Mouse (Mus musculus) kidney, embryonic 14.5 days (tissue): ENCODE data around the gene Gbp6. TPM values are rescaled to one million over a fixed set of nuclear protein-coding genes. Genes with fewer than 3 reads are reported as not detected.
A peak's percentile ranks its signal among the peaks of the same experiment; 100 is the strongest.
"Not testable (repeated sequence)": the region's sequence is repeated elsewhere in the genome, so short reads cannot be mapped to it uniquely, and the experiment has no call there.

Source experiments
- ATAC-seq: fragments of 200-750 bp; cut with Nextera tagmentation; 2 replicates; pipeline ENCODE4 v1.8.0; 2017; ENCODE audit warnings: moderate number of reproducible peaks, mild to moderate bottlenecking, moderate TSS enrichment, moderate library complexity; ENCODE audit not compliant: low FRiP score, low TSS enrichment
- H3K27ac ChIP-seq: fragments of 300-500 bp; sonication (generic); 2 replicates; pipeline ENCODE4 v1.5.1; 2014; ENCODE audit warnings: low read depth, mild to moderate bottlenecking, low read length, moderate library complexity, mixed read lengths
- H3K27me3 ChIP-seq: fragments of 300-500 bp; sonication (generic); 2 replicates; pipeline ENCODE4 v1.6.1; 2014; ENCODE audit warnings: mild to moderate bottlenecking, low read length; ENCODE audit not compliant: control insufficient read depth, insufficient read depth
- H3K36me3 ChIP-seq: fragments of 300-500 bp; sonication (generic); 2 replicates; pipeline ENCODE4 v1.6.1; 2014; ENCODE audit warnings: low read length, mixed read lengths; ENCODE audit not compliant: control insufficient read depth, insufficient read depth
- H3K4me1 ChIP-seq: fragments of 300-500 bp; sonication (generic); 2 replicates; pipeline ENCODE4 v1.6.1; 2014; ENCODE audit warnings: low read length, mixed read lengths; ENCODE audit not compliant: control insufficient read depth, insufficient read depth
- H3K4me2 ChIP-seq: fragments of 300-500 bp; sonication (generic); replicated peaks from 2 replicates; pipeline ENCODE4 v1.6.1; 2014; ENCODE audit warnings: low read depth, mild to moderate bottlenecking, low read length
- H3K4me3 ChIP-seq: fragments of 300-500 bp; sonication (generic); 2 replicates; pipeline ENCODE4 v1.5.1; 2014; ENCODE audit warnings: mild to moderate bottlenecking, low read length
- H3K9ac ChIP-seq: fragments of 300-500 bp; sonication (generic); 2 replicates; pipeline ENCODE4 v1.6.1; 2014; ENCODE audit warnings: low read depth, mild to moderate bottlenecking, low read length, moderate library complexity
- H3K9me3 ChIP-seq: fragments of 300-500 bp; sonication (generic); 2 replicates; pipeline ENCODE4 v1.6.1; 2016; ENCODE audit warnings: low read length; ENCODE audit not compliant: control insufficient read depth
- WGBS: fragments of 180-500 bp; shearing (Covaris S2); extraction: QIAGEN DNeasy Blood & Tissue Kit; methylation state at CpG from one replicate; pipeline ENCODE4 v1.1.7; 2014; 5-methylcytosine and 5-hydroxymethylcytosine counted together
- polyA plus RNA-seq: library from polyadenylated mRNA; unstranded; fragments of >200 nt; fragmentation: Nextera tagmentation; extraction: Ambion mirVana; gene quantifications from 2 replicates; pipeline ENCODE4 v1.2.1, GENCODE M21; 2014

Gbp6 gene
- 0.26 and 0.27 TPM in 2 replicates for polyA plus RNA-seq

GRCm38 (mm10) chr5:105293226-105294165 lies at the start of gene Gbp6, which contains the start of gene Gm43302:
Gene Gbp6, minus strand, starts transcription at chr5:105293698.
Gene Gm43302, minus strand, starts transcription at chr5:105293695.
- WGBS: 51% methylated on average over 3 of the region's 3 CpGs
- H3K9me3 ChIP-seq, H3K4me3 ChIP-seq, H3K27me3 ChIP-seq, H3K36me3 ChIP-seq, H3K27ac ChIP-seq, H3K9ac ChIP-seq, H3K4me1 ChIP-seq, H3K4me2 ChIP-seq: not testable (repeated sequence)
- peak; percentile 43; the same call in 1 of the 2 replicates for ATAC-seq

- Histone ChIP-seq H3K27me3 (no peaks in the 10 kb centered on the region), H3K4me3 (no peak overlapping the region), H3K36me3 (no peaks in the 10 kb centered on the region), H3K27ac (no peak overlapping the region), H3K9me3 (no peaks in the 10 kb centered on the region), H3K9ac (no peak overlapping the region), H3K4me1 (no peaks in the 10 kb centered on the region), H3K4me2 (no peak overlapping the region)
- WGBS: 75% methylated on average over 2 of the region's 2 CpGs
- ATAC-seq: no peak
Measured at GRCm38 (mm10) chr5:105341281-105341680, 47.8 kb upstream of the Gbp6 start.

DNA sequence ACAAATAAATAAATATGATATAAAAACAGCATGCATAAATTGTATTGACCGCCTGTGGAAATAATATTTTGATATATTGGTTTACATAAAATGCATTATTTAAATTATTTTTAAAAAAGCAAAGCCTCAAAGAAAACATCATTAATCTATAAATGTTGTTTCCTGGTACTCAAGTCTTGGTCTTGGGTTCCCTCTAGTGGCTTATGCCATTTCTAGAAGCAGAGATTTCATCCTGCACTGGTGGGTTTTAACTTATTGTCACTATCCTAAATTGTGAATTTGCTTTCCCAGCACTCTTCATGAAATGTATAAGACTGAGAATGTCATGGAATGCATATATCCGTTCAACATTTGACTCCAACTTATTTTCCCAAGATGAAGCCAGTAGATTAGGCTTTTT lies 29.0 kb upstream of the Gbp6 start:
- H3K9me3 ChIP-seq: no peaks in the 10 kb centered on the region
- H3K4me1 ChIP-seq: no peaks in the 10 kb centered on the region
- WGBS: 65% methylated on average over 2 of the region's 2 CpGs
- no peak overlapping the region for H3K27ac ChIP-seq
- H3K27me3 ChIP-seq: no peaks in the 10 kb centered on the region
- H3K4me3 ChIP-seq: no peak overlapping the region
- no peak for ATAC-seq
- no peak overlapping the region for H3K9ac ChIP-seq
- H3K4me2 ChIP-seq: no peak overlapping the region
- no peaks in the 10 kb centered on the region for H3K36me3 ChIP-seq

GRCm38 (mm10) chr5:105310941-105311340 lies 17.4 kb upstream of the Gbp6 start:
- no peaks in the 10 kb centered on the region for H3K27me3 ChIP-seq
- no peaks in the 10 kb centered on the region for H3K36me3 ChIP-seq
- H3K9ac ChIP-seq: no peak overlapping the region
- H3K27ac ChIP-seq: no peak overlapping the region
- 71% methylated on average over 2 of the region's 2 CpGs for WGBS
- H3K4me1 ChIP-seq: no peaks in the 10 kb centered on the region
- no peak for ATAC-seq
- H3K4me3 ChIP-seq: no peak overlapping the region
- H3K9me3 ChIP-seq: no peaks in the 10 kb centered on the region; the same call in 1 of the 2 replicates
- H3K4me2 ChIP-seq: no peak overlapping the region

- not testable (repeated sequence) for H3K4me3 ChIP-seq, H3K9ac ChIP-seq, H3K36me3 ChIP-seq, H3K27me3 ChIP-seq, H3K4me2 ChIP-seq, H3K27ac ChIP-seq, H3K9me3 ChIP-seq, ATAC-seq, H3K4me1 ChIP-seq
- 63% methylated on average over 1 of the region's 1 CpGs for WGBS
Measured at GRCm38 (mm10) chr5:105309148-105309547, 15.7 kb upstream of the Gbp6 start.

- ATAC-seq, H3K9ac ChIP-seq, H3K4me3 ChIP-seq, H3K27ac ChIP-seq, H3K36me3 ChIP-seq, H3K9me3 ChIP-seq, H3K27me3 ChIP-seq, H3K4me1 ChIP-seq, H3K4me2 ChIP-seq: not testable (repeated sequence)
Measured at GRCm38 (mm10) chr5:105306946-105307345, 13.4 kb upstream of the Gbp6 start.

GRCm38 (mm10) chr5:105306159-105306581 lies 12.7 kb upstream of the Gbp6 start:
- H3K27ac ChIP-seq: no peak overlapping the region
- no peaks in the 10 kb centered on the region for H3K36me3 ChIP-seq
- no peak overlapping the region for H3K9ac ChIP-seq
- H3K27me3 ChIP-seq: no peaks in the 10 kb centered on the region
- no peak overlapping the region for H3K4me2 ChIP-seq
- no peak overlapping the region for H3K4me3 ChIP-seq
- H3K9me3 ChIP-seq: no peaks in the 10 kb centered on the region; the same call in 1 of the 2 replicates
- WGBS: 85% methylated on average over 1 of the region's 1 CpGs
- H3K4me1 ChIP-seq: no peaks in the 10 kb centered on the region
- ATAC-seq: no peak

GRCm38 (mm10) chr5:105305671-105306070 lies 12.2 kb upstream of the Gbp6 start:
- H3K4me2 ChIP-seq, H3K27ac ChIP-seq, H3K36me3 ChIP-seq, H3K4me3 ChIP-seq, H3K27me3 ChIP-seq, H3K4me1 ChIP-seq, H3K9ac ChIP-seq, ATAC-seq, H3K9me3 ChIP-seq: not testable (repeated sequence)
- WGBS: 94% methylated on average over 4 of the region's 4 CpGs

DNA sequence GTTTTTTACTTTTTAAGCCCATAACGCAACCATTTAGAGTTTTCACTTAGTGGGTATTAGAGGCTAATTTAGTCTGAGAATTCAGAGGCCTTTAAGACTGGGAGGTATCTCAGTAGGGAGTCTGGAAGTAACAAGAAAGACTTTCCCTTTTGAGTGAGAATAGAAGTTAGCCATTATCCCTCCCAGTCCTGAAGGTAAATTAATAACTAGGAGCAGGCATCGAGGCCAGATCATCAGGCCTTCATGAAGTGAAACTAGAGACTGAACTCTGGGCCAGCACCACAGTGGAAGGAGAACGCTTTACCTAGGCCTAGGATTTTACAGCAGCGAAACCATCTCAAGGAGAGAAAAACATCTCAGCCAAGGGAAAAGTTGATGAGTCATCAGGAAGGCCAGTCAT lies 8.5 kb upstream of the Gbp6 start:
- Histone ChIP-seq H3K4me1 (no peaks in the 10 kb centered on the region), H3K9me3 (no peaks in the 10 kb centered on the region), H3K4me2 (no peak overlapping the region), H3K4me3 (no peak overlapping the region), H3K27me3 (no peaks in the 10 kb centered on the region), H3K27ac (no peak overlapping the region), H3K36me3 (no peaks in the 10 kb centered on the region), H3K9ac (no peak overlapping the region)
- WGBS: 82% methylated on average over 4 of the region's 4 CpGs
- ATAC-seq: no peak
